Mouse (Mus musculus) A20 (cell line): ENCODE measurements around the gene Gpr152.
A peak's percentile ranks its signal among the peaks of the same experiment; 100 is the strongest.

Experiments
- DNase-seq: peaks from one replicate; pipeline ENCODE4 v3.0.0-alpha.2; 2011; ENCODE audit warnings: low read depth, low spot score

Gene Gpr152

DNA sequence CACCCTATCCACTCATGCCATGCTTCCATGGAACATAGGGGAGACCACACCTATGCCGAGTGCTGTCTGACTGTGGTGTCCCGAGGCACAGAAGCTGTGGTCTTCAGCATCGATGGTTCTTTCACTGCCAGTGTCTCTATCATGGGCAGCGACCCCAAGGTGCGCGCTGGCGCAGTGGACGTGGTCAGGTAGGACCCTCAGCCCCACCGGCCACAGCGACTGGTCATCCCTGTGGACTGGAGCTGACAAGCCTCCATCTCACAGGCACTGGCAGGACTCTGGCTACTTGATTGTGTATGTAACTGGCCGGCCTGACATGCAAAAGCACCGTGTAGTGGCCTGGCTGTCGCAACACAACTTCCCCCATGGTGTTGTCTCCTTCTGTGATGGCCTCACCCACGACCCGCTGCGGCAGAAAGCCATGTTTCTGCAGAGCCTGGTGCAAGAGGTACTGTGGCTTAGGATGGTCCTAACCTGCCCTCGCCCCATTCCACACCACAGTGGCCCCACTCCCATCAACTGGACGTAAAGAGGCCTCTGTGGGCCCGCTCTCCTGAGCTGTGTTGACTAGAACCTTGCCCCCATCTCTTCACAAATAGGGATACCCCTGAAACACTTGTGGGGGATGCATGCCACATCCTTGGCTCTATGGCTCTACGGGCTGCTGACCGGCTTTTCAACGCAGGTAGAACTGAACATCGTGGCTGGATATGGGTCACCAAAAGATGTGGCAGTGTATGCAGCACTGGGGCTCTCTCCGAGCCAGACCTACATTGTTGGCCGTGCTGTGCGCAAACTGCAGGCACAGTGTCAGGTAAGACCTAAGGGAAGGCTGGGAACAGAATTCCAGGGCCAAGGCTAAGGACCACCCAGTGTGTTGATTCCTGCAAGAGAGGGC lies 27.3 kb upstream of the Gpr152 start:
- DNase-seq = no peak

DNA sequence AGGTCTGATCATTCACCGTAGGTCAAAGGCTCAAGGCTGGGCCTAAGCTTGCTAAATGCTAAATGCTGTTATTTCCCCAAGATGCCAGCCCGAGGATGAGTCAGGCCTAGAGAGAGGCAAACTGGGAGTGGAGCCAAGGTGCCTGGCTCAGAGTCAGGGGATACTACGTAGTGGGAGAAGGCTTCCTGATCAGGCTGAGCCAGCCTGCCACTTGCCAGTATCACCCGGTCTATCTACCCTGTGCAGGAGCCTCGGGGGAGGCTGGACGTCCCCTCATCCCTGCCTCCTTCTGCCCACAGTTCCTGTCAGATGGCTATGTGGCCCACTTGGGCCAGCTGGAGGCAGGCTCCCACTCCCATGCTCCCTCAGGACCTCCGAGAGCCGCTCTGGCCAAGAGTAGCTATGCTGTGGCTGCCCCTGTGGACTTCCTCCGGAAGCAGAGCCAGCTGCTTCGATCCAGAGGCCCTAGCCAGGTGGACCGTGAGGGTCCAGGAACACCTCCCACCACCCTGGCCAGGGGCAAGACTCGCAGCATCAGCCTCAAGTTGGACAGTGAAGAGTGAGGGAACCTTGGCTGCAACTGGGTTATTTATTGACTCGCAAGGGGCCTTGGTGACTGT lies 26.3 kb upstream of the Gpr152 start:
- peak; percentile 9 for DNase-seq

DNA sequence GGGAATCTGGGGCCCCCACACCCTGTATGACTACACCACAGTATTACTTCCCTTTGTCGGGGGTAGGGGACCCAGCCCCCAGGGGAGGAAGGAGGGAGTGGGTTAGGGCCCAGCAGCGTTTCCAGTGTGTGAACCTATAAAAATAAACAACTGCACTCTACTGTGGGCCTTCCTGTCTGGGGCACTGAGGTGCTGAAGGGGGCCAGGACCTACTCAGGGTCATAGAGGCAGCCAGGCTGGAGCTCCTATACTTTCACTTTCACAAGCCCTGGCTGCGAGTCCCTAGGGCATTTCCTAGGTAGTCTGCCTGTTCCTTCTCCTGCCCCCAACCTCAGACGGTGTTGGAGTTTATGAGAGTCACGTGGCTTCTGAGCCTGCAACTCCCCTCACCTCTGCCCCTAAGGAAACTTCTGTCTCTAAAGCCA lies 25.8 kb upstream of the Gpr152 start:
- peak; percentile 64 for DNase-seq

DNA sequence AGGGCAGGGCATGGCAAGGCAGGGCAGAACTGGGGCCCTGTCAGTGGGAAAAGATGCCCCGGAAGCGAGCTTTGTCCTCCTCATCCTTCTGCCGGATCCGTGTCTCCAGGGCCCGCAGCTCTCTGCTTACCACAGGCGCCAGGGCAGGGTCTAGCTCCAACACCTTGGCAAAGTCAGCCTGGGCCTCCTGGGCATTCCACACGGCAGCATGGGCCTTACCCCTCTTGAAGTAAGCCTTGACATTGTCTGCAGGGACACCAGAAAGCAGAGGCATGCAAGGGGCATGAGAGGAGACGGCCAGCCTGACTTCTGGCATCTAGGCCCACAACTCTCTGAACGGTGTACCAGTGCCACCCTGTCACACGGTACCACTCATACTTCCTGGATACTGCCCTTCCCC lies 25.0 kb upstream of the Gpr152 start:
- peak; percentile 1 for DNase-seq

DNA sequence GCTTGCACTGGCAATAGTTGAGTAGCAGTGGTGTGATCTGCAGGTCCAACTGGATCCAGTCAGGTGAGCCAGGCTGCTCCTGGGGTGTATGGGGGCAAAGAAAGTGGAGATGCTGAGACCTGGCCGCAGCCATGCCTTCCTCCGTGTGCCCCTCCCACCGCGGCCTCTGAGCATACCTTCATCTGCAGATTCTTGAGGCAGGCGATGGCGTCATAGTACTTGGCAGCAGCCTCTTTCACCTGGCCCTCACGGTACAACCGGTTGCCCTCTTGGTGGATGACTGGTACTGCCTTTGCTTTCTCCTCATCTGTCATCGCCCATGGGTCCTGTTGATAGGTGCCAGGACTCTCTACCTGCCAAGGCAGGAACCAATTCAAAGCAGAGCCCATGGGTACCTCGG lies 24.4 kb upstream of the Gpr152 start:
- no peak for DNase-seq

DNA sequence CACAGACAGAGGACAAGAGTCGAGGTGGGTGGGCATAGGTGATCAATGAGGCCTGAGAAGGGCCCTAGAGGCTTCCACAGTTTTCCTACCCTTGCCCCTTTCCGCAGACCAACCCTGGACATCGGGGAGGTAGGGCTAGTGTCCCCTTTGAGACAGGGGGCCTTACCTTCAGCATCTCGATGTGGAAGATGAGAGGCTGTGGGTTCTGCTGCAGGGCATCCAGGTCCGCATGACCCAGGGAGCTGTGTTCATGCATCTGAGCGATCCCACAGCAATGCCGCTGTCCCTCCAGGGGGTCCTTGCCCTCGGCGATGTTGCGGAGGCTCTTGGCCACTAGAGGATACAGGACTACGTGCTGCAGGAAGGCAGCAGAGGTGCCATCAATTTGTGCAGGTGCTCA lies 23.8 kb upstream of the Gpr152 start:
- DNase-seq = no peak

DNA sequence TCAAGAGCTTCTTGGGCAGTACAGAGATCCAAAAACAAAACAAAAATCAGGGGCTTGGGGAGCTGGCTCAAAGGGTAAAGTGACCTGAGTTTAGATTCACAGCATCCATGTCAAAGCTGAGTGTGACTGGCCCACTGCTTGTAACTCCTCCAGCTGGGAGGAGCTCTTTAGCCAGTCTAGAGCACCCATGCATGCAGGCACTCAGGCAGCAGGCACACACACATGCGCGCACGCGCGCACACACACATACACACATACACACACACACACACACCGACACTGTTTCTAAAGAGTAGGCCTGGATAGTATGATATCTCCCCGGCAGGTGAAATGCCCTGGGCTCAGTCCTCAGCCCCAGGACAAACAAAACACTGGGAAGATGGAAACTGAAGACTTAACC lies 22.6 kb upstream of the Gpr152 start:
- DNase-seq = no peak

DNA sequence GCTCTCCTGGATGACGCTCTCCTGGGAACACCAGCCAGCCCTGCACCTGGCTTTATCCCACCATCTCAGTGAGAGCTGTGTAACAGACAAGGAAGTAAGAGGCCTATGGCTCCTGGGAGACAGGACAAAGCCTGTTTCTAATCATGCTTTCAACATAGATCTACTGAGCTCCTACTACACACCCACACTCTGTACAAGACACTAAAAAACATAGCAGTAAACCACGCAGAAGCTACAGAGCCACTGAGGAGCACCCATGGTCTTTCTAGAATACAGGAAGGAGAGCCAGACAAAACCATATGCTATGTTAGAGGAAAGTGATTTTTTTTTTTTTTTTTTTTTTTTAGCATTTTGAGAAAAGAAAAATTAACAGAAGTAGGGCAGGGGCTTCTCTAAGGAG lies 21.2 kb upstream of the Gpr152 start:
- DNase-seq = no peak

DNA sequence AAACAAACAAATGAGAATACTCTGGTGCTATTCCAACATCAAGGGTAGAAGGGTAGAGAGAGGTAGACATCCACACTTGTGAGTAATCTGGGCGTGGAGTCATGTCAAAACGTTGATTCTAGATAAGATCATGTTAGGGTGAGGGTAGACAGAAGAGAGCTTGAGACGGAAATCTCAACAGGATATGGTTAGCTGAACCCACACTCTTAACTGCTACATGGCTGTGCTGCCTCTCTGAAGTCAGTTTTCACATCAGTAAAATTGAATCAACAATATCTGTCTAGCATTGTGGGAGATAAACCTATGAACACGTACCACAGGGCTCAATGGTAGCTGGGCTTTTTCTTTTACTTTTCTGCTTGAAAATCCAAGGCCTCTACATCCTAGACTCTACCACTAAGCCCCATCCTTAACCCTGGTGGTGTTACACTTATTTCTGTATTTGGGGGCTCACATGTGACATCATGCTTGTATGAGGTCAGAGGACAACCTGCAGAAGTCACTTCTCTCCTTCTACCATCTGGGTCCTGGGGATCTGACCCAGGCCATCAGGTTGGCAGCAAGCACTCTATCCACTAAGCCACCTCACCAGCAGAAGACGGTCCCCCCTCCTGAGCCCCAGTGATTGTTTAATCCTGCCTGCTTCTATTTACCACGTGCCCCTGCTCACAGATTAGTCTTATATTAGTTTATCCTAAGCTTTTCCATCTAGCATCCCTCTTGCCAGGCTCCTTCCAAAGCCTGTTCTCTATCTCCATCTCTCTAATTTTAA lies 19.7 kb upstream of the Gpr152 start:
- no peak for DNase-seq

DNA sequence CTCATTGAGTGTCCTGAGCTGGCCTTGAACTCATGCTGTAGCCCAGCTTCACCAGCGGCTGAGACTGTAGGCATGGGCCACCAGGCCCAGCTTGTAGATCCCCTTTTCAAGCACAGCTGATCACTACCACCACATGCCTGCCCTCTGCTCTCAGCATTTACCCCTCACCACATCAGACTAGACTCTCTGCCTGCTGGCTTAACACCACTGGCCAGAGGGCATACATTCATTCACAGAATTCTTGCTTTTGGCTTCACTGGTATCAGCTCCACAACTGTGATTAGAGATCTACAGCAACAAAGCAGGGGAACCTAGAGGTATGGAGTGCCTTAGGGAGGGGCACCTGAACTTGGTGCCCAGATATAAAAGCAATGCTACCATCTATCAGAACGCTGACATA lies 19.1 kb upstream of the Gpr152 start:
- DNase-seq = no peak

DNA sequence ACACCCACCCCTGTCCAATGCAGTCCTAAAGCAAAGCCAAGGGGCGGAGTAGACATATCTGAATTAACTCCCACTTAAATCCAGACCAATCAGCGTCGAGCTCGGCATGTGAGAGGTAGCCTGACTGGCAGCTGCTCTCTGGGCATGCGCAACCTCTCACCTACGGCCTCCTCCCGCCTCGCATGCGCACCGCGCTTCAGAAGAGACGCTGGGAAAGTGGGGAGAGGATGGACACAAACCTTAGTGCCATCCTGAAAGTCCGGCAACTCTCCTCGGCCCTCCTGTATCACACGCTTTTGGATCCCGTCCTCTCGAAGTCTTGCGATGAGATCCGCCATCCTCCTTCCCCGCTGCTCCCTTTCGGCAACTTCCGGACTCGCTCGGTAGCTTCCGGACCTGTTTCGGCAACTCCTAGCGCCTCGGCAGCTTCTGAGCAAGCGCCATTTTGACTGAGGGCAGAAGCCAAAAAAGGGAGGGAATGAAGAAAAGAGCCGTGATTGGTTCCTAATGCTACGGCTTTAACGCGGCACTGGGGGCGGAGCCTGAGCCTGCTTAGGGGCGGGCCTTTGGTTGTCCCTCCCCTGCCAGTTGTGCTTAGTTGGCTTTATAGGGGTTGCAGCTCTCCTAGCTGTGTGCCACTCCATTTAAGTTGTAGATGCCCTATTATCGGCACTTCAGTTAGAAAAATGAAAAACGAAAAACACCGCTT lies 18.3 kb upstream of the Gpr152 start:
- DNase-seq = peak; percentile 99

DNA sequence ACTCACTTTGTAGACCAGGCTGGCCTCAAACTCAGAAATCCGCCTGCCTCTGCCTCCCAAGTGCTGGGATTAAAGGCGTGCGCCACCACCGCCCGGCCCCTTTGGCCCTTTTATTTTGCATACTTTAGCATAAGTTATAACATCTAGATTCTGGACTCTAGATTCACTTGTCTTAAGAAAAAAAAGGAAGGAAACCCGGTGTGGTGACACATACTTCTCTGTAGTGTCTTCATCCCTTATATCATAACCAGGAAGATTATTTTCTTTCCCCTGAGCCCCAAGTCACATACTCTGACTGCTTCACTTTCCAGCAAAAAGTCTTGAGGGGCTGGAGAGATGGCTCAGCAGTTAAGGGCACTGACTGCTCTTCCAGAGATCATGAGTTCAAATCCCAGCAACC lies 17.7 kb upstream of the Gpr152 start:
- peak; percentile 70 for DNase-seq

DNA sequence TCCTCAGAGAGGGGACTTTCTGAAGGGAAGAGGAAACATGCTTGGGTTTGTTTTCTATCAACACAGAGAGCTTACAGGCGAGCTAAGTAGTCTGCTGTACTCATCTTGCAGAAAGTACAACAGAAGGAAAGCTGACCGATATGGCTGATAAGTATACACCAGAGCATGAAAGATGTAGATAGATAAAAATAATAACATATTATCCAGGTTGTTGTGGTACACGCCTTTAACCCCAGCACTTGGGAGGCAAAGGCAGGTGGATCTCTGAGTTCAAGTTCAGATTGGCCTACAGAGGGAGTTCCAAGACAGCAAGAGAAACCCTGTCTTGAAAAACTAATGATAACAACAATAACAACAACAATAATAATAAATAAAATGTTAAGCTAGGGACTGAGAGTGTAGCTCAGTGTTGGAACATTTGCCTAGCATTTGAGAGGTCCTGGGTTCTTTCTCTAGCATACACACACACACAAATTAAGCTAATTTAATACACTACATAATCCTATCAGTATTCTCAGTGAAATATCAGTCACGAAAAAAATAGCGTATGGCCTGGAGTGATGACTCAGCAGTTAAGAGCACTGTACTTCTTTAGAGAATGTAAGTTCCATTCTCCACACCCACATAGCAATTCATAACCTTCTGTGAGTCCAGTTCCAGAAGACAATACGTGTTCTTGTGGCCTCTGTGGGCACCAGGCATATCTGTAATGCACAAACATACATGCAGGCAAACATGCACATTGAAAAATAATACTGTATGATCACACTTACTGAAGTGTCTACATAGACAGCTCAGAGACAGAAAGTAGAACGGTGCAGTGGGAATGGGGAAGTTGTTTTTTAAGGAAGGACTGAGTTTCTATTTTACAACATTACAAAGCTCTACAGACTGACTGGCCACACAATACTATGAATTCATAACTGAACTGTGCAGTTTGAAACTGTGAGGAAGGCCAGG lies 16.9 kb upstream of the Gpr152 start:
- DNase-seq = peak; percentile 85

DNA sequence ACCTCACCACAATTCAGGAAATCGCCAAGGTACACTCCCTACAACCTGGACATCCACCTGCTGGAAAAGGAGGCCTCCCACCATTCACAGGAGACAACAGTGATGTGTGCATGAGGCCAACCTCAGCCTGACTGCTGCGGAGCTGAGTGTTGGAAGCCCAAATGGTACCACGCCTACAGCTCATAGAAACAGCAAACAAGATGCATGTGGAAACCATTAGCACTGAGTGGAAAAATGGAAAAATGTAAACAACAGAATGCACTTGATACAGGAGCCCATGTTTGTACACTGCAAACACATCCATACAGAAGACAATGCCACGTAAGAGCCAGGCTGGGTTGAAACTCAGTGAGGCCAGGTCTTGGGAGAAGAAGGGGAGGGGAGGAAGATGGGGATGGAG lies 15.2 kb upstream of the Gpr152 start:
- DNase-seq = no peak

DNA sequence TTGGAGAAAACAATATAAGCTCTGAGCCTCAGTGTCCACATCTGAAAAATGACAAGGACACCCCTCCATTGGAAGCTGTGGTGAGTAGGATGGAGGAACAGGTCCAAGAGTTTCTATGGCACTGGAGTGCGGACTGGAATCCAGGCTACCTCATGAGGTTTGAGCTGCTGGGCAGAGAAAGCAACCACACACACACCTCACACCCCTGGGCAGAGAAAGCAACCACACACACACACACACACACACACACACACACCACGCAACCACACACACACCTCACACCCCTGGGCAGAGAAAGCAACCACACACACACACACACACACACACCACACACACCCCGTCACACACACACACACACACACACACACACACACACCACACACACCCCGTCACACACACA lies 14.3 kb upstream of the Gpr152 start:
- peak; percentile 39 for DNase-seq

DNA sequence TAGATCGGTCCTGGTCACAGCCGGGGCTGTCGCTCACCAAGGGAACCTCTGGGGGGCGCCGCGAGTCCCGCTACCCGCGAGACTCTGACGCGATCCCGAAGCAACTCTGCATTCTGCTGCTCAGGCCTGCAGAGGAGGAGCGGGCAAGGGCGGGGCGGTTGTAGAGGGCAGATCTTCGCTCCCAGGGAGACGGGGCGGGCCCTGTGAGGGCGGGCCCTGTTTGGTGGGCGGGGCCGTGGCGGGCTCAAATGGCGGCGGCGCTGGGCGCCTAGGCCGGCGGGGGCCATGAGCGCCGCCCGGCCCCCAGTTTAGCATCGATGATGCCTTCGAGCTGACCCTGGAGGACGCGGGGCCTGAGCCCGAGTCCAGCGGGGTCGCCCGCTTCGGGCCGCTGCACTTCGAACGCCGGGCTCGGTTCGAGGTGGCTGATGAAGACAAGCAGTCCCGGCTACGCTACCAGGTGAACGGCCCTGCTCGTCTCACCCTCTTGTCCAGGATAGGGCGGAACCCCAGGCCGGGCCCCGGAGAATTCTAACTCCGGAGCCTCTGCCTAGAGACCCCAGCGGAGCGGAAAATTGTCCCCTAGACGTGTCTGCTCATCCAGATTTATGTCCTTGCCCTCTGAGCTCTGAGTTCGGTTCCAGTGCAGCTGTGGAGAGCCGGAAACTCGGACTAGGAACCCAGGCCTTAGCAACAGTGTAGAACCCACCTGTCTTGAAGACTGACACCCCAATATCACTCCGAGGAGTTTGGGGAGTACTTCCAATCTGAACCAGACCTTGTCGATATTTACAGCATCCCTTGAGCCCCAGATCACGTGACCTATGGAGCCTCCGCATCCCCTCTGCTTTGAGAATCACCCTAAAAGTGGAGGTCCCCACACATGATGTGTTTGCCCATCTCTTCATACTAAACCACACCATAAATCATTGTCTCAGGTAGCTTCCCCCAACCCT lies 13.6 kb upstream of the Gpr152 start, which contains the start of gene Aip:
Gene Aip, minus strand, starts transcription at position 118 of the 956 bp plus-strand sequence.
- peak; percentile 99 for DNase-seq

DNA sequence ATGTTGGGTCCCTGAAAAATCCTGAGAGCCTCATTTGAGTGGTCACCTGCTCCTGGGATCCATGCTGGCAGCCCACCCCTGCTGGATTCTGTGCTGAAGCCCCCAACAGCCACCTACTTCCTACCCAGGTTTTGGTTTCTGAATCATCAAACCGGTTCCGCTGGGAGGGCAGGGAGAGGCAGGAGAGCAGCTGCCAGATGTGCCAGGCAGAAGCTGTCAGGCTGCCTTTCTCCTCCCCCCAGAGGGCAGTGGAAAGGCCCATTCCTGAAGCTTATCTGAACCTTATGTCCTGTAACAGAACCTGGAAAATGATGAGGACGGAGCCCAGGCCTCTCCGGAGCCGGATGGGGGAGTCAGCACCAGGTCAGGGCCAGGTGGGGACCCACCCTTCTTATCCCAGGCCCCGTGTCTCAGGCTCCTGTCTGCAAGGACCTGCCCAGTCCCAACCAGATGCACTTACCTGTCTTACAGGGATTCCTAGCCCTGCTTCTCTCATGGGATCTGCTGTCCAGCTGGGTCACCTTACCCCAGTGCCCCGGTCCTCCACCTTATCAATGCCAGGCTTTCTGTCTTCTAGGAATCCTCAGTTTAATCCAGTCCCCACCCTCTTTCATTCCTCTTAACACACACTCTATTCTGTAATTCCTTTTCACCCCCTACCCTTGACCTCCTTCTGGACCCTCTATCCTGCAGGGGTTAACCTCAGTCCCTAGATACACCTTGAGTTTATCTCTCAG lies 12.7 kb upstream of the Gpr152 start:
- peak; percentile 61 for DNase-seq

DNA sequence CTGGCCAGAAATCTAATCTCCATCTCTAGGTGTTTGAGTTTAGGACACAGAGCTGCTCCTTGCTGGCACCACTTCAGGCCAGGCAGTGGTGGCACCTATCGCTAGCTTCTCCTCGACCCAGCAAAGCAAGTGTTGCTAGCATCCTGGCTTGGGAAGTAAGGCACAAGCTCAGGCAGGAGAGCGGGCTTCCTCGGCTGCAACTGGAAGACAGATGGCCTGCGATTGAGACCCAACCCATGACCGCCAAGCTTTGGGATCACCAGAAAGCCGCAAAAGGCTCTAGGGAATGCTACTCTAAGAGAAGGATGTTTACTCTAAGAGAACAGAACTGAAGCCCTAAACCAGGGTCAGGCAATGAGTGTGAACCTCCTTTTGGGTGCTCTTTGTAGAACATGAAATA lies 10.1 kb upstream of the Gpr152 start:
- no peak for DNase-seq

DNA sequence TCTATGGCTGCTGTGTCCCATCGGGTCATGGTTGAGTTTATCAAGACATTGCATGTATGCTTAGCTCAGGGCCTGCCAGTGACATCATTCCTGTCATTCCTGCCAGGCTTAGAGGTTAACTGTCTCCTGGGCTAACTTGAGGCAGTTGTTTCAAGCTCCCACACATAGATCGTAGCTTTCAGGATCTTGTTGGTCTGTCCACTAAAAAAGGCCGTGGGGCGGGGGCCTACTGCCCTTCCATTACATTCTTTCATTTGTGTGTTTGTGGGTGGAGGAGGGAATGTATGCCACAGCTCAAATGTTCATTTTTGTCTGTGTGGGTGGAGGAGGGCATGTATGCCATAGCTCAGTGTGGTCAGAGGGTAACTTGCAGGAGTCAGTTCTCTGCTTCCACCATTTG lies 9.5 kb upstream of the Gpr152 start:
- DNase-seq = no peak
